Mouse (Mus musculus): Measurements from ENCODE around the gene Fez1.

GRCm38 (mm10) chr9:36820969-36821643 lies 558 bp upstream of the Fez1 start:
- TF ChIP-seq CTCF (IDR thresholded peaks at IDR 0.05; ENCODE audit: low read depth, low read length) (no peak), POLR2A (IDR thresholded peaks at IDR 0.05; ENCODE audit: borderline replicate concordance, low read depth, low read length) (no peak)
